Mouse (Mus musculus): ENCODE measurements at regions not wholly inside any gene's neighbourhood (a gene's known extent, or its start where the extent isn't known, plus 50 kb on each side); places are given as distances from the start of the nearest gene placed in this dataset.
"Not testable (repeated sequence)": the region's sequence is repeated elsewhere in the genome, so short reads cannot be mapped to it uniquely, and the experiment has no call there.

DNA sequence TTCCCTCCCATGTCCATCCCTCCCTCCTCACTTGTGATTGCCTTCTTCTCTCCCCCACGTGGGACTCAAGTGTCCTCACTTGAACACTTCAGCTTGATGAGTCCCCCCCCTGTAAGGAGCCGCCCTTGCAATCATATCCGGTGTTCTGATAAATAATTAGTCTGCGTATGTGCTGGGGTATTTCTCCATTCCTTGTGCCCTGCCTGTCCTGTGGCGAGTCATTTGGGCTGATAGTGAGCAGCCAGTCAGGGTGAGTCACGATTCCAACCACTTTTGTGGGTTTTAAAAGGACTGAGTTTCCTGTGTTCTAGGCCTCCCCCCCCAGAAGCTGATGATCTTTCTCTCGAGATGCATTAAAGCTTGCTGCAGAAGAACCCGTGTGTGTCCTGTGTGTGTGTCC is 820.9 kb downstream of the Kcnt2 start:
- CTCF ChIA-PET, POLR2A ChIA-PET: not testable (repeated sequence)

DNA sequence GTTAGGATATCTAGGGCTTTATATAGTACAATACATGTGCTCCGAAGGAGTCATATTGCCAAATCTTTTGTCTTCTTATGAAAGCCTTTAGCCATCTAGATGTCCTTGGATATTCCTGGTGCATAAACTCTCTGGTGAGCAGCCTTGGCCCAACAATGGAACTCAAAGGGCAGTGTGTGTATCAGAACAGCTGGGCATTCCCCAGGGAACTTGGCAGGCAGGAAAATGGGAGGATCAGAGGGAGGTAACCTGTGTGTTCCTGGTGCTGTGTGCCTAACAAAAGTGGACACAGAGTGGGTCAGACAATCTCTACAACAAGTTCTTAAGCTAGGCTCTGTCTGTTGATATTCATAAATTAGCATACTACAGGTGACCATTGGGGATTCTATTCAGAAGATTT is 851.6 kb downstream of the Kcnt2 start:
- ChIA-PET POLR2A (no interaction called here), CTCF (no interaction called here)

DNA sequence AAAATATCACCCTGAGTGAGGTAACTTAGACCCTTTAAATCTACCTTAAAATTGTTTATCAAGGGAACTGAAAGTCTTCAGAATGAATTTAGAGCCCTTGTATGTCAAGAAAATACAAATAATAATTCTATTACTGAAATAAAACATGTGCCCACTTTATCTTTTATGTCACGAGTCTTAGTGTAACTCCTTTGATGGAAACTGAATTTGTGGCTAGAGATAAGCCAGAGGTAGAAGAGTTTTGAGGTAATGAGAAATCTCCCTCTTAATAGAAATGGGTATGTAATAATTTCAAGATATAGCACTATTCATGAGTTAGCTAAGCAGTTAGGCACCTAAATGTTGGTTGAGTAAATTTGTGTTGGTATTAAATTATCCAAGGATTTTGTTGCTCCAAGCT is 856.6 kb downstream of the Kcnt2 start:
- ChIA-PET CTCF (no interaction called here), POLR2A (no interaction called here)

DNA sequence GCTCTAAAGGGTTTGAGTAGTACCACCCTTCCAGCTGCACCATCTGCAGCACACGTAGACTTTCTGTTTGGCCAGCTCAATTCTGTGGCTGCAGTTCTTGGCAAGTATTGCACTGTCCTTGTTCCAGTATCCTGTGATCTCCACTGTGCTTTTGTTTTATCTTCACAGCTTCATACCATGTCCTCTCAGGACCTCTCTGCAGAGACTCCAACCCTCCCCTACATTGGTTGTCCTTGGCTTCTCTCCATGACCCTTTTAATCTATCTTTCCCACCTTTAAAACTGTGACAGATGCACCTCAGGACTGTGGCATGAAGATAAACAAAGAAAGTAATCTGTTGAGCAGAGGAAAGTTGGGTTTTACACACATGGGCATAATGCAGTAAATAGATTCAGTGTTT is 858.1 kb downstream of the Kcnt2 start:
- CTCF ChIA-PET = no interaction called here

DNA sequence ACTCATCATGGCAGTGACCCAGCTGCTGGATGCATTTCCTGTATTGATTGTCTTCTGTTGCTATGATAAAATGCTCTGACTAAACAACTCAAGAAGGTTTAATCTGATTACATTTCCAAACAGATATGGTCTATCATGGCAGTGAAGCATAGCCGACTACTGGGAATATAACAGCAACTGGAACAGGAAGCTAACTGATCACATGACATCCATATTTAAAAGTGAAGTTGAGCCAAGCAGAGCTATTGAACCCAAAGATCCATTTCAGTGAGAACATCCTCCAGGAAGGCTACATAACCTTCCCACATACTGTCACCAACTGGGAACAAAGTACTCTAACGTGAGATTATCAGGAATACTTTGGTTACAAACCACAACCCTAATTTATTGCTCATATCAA is 858.7 kb downstream of the Kcnt2 start:
- ChIA-PET CTCF (no interaction called here), POLR2A (no interaction called here)

More for the DNA sequence above, 858.1 kb downstream of the Kcnt2 start:
- POLR2A ChIA-PET = no interaction called here

DNA sequence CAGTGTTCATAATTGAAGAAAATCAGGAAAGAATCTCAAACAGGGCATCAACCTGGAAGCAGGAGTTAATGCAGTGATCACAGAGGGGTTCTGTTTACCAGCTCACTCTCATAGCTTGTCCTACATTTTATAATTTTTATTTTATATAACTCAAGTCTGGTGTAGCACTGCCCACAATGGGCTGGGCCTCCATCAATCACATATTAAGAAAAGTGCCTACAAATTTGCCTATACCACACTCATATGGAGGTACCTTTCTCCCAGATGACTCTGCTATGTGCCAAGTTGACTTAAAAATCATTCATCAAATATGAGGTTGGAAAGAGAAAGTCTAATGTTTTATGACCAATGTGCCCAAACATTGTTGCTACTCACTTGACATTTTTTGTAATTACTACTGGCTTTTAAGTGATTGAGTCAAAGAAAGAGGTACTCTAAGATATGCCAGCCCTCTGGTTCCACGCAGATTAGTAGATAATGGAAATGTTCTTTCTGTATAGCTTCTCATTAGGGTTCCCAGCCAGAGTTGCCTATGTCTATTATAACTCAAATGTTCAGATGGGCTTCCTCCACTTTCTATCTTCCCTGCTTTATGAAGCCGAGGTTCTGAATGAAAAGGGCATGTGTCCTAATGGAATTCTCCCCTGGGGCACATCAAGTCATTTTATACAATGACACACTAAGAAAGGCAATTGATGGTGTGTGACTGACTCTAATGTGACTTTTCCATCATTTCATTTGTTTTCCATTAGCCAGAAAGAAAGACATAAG is 891.0 kb downstream of the Kcnt2 start:
- ChIA-PET POLR2A (no interaction called here), CTCF (no interaction called here)

DNA sequence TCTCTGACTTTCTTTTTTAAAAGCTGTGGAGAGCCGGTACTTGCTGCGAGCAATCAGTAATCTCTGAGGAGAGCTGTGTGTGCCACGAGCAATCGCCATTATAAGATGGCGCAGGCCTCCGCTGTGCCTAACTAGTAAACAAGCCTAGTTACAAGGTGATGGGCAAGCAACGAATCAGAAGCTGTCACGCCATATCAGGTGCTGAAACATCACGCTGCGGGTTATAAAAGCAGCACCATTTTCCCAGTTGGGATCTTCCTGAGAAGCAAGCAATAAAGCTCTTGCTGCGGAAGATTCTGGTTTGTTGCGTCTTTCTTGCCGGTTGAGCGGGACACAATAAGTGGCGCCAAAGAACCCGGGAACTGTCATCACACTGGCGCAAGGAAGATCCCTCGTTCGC is 894.2 kb downstream of the Kcnt2 start:
- CTCF ChIA-PET = not testable (repeated sequence)

DNA sequence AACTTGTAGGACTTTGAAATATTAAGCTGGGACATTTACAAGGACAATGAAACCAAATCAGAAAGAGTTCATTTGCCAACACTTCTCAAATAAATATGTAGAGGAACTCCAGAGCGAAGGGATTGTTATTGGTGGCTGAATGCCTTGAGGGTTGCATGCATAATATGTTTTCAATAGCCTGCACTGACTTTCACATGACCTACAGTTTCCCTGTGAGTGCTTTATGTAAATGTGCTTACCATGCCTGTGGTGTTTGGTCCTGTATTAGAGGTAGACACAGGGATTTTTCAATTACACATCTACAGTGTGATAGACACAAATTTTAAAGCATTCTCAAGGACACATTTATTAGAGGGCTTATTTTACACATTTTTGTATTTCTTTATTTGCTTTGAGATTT is 899.8 kb downstream of the Kcnt2 start:
- POLR2A ChIA-PET = interaction anchor here in 1 of 4 experiments (0.7 kb wide), 1 partner anchor 75 kb away, joined by 3 read pairs; no protein-coding TSS in a partner anchor
- CTCF ChIA-PET = no interaction called here

More for the DNA sequence above, 894.2 kb downstream of the Kcnt2 start:
- POLR2A ChIA-PET = not testable (repeated sequence)

DNA sequence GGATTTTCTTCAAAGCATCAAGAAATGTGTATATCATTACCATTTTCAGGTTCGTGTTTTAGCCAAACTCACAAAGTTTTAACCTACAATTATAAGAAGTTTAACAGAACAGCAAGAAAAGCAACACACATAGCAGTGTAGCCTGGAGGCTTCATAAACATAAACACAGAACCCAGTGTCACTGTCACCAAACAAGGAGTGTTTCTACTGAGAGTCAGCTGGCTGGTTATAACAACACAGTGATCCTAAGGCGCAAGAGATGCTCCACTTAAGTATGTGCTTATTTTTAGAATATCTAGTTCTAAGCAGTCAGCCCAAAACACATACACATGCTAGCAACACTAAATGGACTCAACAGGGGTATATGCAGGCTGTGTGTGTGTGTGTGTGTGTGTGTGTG is 903.9 kb downstream of the Kcnt2 start:
- POLR2A ChIA-PET = no interaction called here

DNA sequence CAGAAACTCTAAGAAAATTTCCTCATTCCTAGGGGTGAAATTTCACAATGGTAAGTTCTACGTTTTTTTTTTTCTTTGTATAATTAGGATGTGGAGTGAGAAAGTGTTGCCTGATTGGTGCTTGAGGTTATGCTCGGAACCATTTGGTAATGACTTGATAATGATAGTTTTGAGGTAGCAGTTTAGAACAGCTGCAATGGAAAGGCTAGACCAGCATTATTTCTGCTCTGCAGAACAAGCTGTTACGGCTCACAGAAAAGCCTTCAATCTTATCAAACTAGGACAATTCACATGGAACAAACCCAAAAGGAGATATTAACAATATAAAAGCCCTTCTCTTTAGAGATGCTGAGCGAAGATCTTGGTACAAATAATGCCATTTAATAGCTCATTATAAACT is 908.6 kb downstream of the Kcnt2 start:
- POLR2A ChIA-PET = no interaction called here
- CTCF ChIA-PET = no interaction called here

More for the DNA sequence above, 903.9 kb downstream of the Kcnt2 start:
- CTCF ChIA-PET = no interaction called here

DNA sequence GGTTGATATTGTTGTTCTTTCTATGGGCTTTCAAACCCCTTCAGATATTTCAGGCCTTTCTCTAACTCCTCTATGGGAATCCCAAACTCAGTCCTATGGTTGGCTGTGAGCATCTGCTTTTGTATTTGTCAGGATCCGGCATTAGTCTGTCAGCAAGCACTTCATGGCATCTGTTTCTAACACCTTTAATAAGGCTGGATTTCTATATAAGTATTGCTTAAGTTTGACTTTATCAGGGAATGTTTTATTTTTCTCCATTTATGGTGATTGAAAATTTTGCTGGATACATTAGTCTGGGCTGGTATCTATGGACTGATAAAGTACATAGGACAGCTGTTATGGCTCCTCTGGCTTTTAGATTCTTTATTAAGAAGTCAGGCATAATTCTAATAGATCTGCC is 915.8 kb downstream of the Kcnt2 start:
- POLR2A ChIA-PET = no interaction called here
- CTCF ChIA-PET = no interaction called here

Data from embryonic stem cell, embryonic (primary cell).